Mouse (Mus musculus) midbrain, postnatal 0 days (tissue): ENCODE results near the gene Sema4d. TPM values are rescaled to one million over a fixed set of nuclear protein-coding genes. Genes with fewer than 3 reads are reported as not detected.

ENCODE experiments used
- ATAC-seq: fragments of 200-750 bp; cut with Nextera tagmentation; 2 replicates; pipeline ENCODE4 v1.8.0; 2017; ENCODE audit warnings: moderate number of reproducible peaks, mild to moderate bottlenecking, moderate TSS enrichment, moderate library complexity; ENCODE audit not compliant: low FRiP score
- DNase-seq: peaks from one replicate; pipeline ENCODE4 v3.0.0-alpha.2; 2015; ENCODE audit warnings: low spot score
- H3K27ac ChIP-seq: fragments of 300-500 bp; sonication (generic); 2 replicates; pipeline ENCODE4 v1.5.1; 2014; ENCODE audit warnings: low read depth, mild to moderate bottlenecking, low read length, mixed read lengths
- H3K27me3 ChIP-seq: fragments of 300-500 bp; sonication (generic); 2 replicates; pipeline ENCODE4 v1.6.1; 2014; ENCODE audit warnings: low read length, control low read depth, mixed read lengths; ENCODE audit not compliant: insufficient read depth
- H3K36me3 ChIP-seq: fragments of 300-500 bp; sonication (generic); 2 replicates; pipeline ENCODE4 v1.6.1; 2014; ENCODE audit warnings: low read length, control low read depth, mixed read lengths; ENCODE audit not compliant: insufficient read depth
- H3K4me1 ChIP-seq: fragments of 300-500 bp; sonication (generic); 2 replicates; pipeline ENCODE4 v1.6.1; 2014; ENCODE audit warnings: mild to moderate bottlenecking, control low read depth, antibody characterized with exemption, low read length, mixed read lengths; ENCODE audit not compliant: insufficient read depth
- H3K4me2 ChIP-seq: fragments of 300-500 bp; sonication (generic); 2 replicates; pipeline ENCODE4 v1.6.1; 2014; ENCODE audit warnings: low read depth, mild to moderate bottlenecking, low read length, mixed read lengths; ENCODE audit not compliant: poor library complexity, severe bottlenecking
- H3K4me3 ChIP-seq: fragments of 300-500 bp; sonication (generic); 2 replicates; pipeline ENCODE4 v1.5.1; 2014; ENCODE audit warnings: low read depth, mild to moderate bottlenecking, low read length, moderate library complexity
- H3K9ac ChIP-seq: fragments of 300-500 bp; sonication (generic); replicated peaks from 2 replicates; pipeline ENCODE4 v1.6.1; 2014; ENCODE audit warnings: mild to moderate bottlenecking, low read length, moderate library complexity, mixed read lengths; ENCODE audit not compliant: poor library complexity, severe bottlenecking
- H3K9me3 ChIP-seq: fragments of 300-500 bp; sonication (generic); 2 replicates; pipeline ENCODE4 v1.6.1; 2016; ENCODE audit warnings: low read length, control low read depth
- CTCF ChIP-seq: IDR thresholded peaks from 2 replicates; pipeline ENCODE4 v1.5.1; 2016; ENCODE audit warnings: antibody characterized with exemption, mild to moderate bottlenecking
- WGBS: fragments of 180-500 bp; shearing (Covaris S2); extraction: QIAGEN DNeasy Blood & Tissue Kit; methylation state at CpG from one replicate; pipeline ENCODE4 v1.1.7; 2014; 5-methylcytosine and 5-hydroxymethylcytosine counted together
- microRNA-seq: library from miRNA; unstranded; fragments of <30 nt; microRNA quantifications from one replicate; pipeline ENCODE4, GENCODE M21; 2016; ENCODE audit warnings: borderline number of aligned reads
- polyA plus RNA-seq: library from polyadenylated mRNA; unstranded; fragments of >200 nt; fragmentation: Nextera tagmentation; extraction: Ambion mirVana; gene quantifications from 2 replicates; pipeline ENCODE4 v1.2.1, GENCODE M21; 2015
- total RNA-seq: library from RNA; depleted of rRNA; stranded (reverse); fragments of >200 nt; gene quantifications from 2 replicates; pipeline ENCODE4 v1.2.3, GENCODE M21; 2014; rRNA removed

Gene Sema4d
- total and polyA plus RNA-seq, 2 experiments from 2014 or later: 13.7 to 19.3 TPM

DNA sequence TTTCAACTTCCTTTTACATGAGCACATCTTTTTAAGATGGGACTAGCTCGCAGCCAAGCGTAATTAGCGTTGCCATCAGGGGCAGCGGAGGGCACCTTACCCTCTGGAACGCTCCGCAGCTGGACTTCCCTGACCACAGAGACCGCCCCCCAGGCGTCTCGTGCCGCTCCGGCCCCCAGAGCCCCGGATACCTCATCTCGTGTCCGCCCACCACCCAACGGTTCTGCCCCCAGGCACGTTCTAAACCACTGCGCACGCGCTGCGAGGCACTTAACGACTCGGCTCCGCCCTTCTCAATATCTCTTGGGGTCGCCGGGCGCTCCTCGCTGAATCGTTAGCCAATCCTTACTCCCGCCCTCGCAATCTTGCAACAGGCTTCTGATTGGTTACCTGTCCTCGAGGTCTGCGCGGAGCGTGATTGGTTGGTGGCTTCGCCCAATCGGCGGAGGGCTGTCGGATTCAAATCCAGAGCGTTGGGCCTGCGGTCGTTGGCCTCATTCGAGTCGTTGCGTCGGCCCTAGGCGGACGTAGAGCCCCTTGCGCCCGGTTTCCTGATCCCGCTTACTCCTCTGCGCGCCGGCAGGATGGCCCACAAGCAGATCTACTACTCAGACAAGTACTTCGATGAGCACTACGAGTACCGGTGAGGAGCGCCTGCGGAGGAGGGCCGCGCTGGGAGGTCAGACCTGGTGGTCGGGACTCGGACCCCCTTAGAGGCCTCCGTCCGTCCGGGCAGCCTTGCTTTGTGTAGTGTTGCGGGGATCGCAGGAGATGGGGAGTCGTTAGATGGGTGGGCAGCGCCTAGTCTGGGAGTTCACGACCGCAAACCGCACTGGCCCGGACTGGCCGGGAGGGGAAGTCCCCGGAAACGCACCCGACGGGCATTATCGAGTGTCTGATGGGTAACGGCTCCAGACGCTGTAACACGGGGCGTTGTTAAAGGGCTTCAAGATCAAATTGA, 148.4 kb downstream of the Sema4d start, which contains the start of gene Cks2:
Gene Cks2 (plus strand): TSS at position 404 of the 961 bp plus-strand sequence.
- H3K27me3 ChIP-seq: no peaks in the 10 kb centered on the region
- peak within 1 kb of the TSS; percentile 61 for H3K4me3 ChIP-seq
- no peak within 1 kb of the TSS for H3K27ac ChIP-seq
- DNase-seq: peak; percentile 99
- H3K4me2 ChIP-seq: peak within 1 kb of the TSS; percentile 96
- H3K36me3 ChIP-seq: no peaks in the 10 kb centered on the region
- WGBS: under 1% methylated on average over 83 of the region's 83 CpGs
- H3K9me3 ChIP-seq: no peaks in the 10 kb centered on the region
- 0 out of 2 replicates have a peak, but pooled peaks have one; percentile 6 for TF ChIP-seq CTCF
- no peaks in the 10 kb centered on the region for H3K4me1 ChIP-seq
- ATAC-seq: peak; percentile 99
- peak within 1 kb of the TSS; percentile 56 for H3K9ac ChIP-seq

DNA sequence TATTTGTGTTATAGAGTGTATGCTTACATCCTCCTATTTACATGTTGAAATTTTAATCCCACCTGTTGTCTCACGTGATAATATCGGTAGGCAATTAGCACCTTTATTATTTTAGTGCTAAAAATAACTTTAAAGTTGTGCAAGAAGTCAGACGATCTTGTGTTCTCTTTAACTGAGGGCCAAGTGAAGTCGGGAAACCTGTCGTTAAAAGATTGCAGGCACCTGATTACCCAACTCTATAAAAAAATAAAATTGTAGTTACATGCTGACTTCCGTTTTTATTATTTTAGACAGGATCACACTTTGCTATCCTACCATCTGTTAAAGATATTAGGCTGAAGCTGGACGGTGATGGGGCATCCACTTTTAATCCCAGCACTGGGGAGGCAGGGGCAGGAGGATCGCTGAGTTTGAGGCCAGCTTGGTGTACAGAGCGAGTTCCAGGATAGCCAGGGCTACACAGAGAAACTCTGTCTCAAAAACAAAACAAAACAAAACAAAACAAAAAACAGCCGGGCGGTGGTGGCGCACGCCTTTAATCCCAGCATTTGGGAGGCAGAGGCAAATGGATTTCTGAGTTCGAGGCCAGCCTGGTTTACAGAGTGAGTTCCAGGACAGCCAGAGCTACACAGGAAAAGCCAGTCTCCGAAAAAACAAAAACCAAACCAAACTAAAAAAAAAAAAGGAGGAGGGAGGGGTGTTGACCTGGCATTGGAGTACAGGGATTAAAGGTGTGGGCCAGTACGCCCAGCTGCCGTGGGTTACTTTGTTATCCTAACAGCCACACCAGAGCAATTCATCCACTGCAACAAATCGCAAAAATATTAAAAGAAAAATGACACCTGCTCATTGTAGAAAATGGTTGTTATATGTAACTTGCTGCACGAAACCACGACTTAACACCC, 149.4 kb downstream of the Sema4d start:
- H3K4me1 ChIP-seq: no peaks in the 10 kb centered on the region
- no peaks in the 10 kb centered on the region for H3K9me3 ChIP-seq
- H3K27me3 ChIP-seq: no peaks in the 10 kb centered on the region
- peak overlapping the region; percentile 96 for H3K4me2 ChIP-seq
- ATAC-seq (peak; percentile 22; the same call in 1 of the 2 replicates), DNase-seq (no peak)
- TF ChIP-seq CTCF: no peak
- peak overlapping the region; percentile 61 for H3K4me3 ChIP-seq
- 45% methylated on average over 20 of the region's 20 CpGs for WGBS
- H3K27ac ChIP-seq: no peak overlapping the region
- peak overlapping the region; percentile 56 for H3K9ac ChIP-seq
- H3K36me3 ChIP-seq: no peaks in the 10 kb centered on the region

DNA sequence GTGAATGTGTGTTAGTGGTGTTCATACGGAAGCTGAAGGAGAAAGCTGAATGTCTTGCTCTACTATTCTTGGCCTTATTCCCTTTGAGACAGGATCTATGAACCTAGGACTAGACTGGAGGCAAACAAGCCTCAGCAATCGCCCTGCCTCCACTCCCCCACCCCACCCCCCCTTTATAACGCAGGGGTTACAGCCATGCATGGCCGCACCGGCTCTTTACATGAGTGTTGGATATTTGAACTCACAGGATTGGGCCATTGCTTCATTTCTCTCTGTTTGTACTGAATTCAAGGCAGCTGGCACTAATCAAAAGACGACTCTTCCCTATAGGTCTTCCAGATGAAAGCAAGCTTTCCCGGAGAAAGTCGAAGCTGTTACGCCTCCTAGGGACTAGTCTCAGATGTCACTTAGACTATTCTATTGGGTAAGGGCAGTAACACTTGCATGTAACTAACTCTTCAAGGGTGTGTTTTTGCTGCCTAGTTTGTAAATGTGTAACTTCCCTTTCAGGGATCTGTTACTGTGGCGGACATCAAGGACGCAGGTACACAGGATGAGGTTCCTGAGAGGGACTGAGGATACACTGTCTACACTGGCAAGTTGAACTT, 151.3 kb downstream of the Sema4d start:
- Histone ChIP-seq H3K27ac (no peak overlapping the region), H3K27me3 (no peaks in the 10 kb centered on the region)
- 32% methylated on average over 11 of the region's 11 CpGs for WGBS

DNA sequence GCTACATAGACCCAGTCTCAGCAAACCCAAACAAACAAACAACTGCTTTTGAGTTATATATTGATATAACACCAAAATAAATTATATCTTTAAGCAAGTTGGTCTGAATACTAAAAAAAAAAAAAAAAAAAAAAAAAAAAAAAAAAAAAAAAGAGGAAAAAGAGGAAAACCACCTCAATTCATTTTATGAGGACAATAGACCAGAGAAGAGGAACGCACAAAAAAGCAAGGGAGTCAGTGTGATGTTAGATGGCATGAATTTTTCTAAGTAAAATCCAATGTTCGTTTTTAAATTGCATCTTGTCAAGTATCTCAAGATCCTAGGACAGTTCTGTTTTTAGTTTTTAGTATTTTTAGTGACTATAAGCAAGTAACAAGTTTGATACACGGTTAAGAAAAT, 152.1 kb downstream of the Sema4d start:
- H3K27ac ChIP-seq: no peak overlapping the region
- 88% methylated on average over 3 of the region's 3 CpGs for WGBS
- no peaks in the 10 kb centered on the region for H3K27me3 ChIP-seq
- no peaks in the 10 kb centered on the region for H3K4me1 ChIP-seq
- no peak for DNase-seq
- H3K9me3 ChIP-seq: no peaks in the 10 kb centered on the region
- no peak overlapping the region for H3K4me2 ChIP-seq
- no peak for TF ChIP-seq CTCF
- H3K4me3 ChIP-seq: no peak overlapping the region
- no peak overlapping the region for H3K9ac ChIP-seq
- no peak for ATAC-seq
- H3K36me3 ChIP-seq: no peaks in the 10 kb centered on the region

More for the DNA sequence above, 151.3 kb downstream of the Sema4d start:
- DNase-seq (no peak), ATAC-seq (no peak)
- no peak overlapping the region for H3K4me3 ChIP-seq
- H3K36me3 ChIP-seq: no peaks in the 10 kb centered on the region
- H3K4me1 ChIP-seq: no peaks in the 10 kb centered on the region
- H3K9ac ChIP-seq: no peak overlapping the region
- no peak for TF ChIP-seq CTCF
- no peaks in the 10 kb centered on the region for H3K9me3 ChIP-seq
- H3K4me2 ChIP-seq: no peak overlapping the region

DNA sequence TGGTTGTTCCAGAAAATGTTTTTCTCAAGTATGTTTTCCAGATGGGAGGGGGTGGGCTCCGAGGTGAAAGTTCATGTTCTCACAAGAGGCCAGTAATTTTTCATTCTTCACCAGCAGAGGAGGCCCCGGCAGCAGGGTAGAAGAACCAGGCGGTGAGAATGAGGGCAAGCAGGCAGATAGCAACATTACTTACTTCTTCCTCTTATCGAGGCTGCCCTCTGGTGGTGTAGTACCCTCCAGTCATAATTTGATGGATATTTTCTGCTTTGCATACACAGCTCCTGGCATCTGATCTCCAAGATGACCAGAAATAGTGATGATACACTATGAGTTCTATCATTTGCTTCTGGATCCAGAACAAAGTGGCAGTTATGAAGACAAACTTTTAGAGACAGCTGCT, 154.6 kb downstream of the Sema4d start:
- ATAC-seq (no peak), DNase-seq (no peak)
- Histone ChIP-seq H3K9ac (no peak overlapping the region), H3K4me1 (no peaks in the 10 kb centered on the region), H3K36me3 (no peaks in the 10 kb centered on the region), H3K9me3 (no peaks in the 10 kb centered on the region), H3K4me2 (no peak overlapping the region), H3K4me3 (no peak overlapping the region), H3K27ac (no peak overlapping the region), H3K27me3 (no peaks in the 10 kb centered on the region)
- TF ChIP-seq CTCF: no peak
- WGBS: 85% methylated on average over 4 of the region's 4 CpGs

Small RNA genes within 50 kb of the gene (microRNA-seq; reads per million reads assigned to microRNA genes)
- gene Gm23566: not detected

Other genes with a start within 250 kb of the Sema4d start
- 110 and 119 TPM in 2 replicates for gene Shc3, start 224.3 kb downstream of the Sema4d start, total RNA-seq
- gene Shc3, start 224.3 kb downstream of the Sema4d start, polyA plus RNA-seq: 9.1 and 10.4 TPM in 2 replicates
- gene Cks2, start 148.5 kb downstream of the Sema4d start, total RNA-seq: 16.3 and 23.0 TPM in 2 replicates
- 19.0 and 20.0 TPM in 2 replicates for gene Cks2, start 148.5 kb downstream of the Sema4d start, polyA plus RNA-seq
- 15.2 and 15.7 TPM in 2 replicates for gene Secisbp2, start 142.1 kb downstream of the Sema4d start, total RNA-seq
- 16.7 and 19.4 TPM in 2 replicates for gene Secisbp2, start 142.1 kb downstream of the Sema4d start, polyA plus RNA-seq
- gene Gadd45g, start 52.9 kb upstream of the Sema4d start, total RNA-seq: 7.3 and 10.3 TPM in 2 replicates
- gene Gadd45g, start 52.9 kb upstream of the Sema4d start, polyA plus RNA-seq: 20.4 and 23.3 TPM in 2 replicates